Mouse (Mus musculus) ES-CJ7 (cell line): ENCODE results near the gene Tex50.
A peak's percentile ranks its signal among the peaks of the same experiment; 100 is the strongest.
"Not testable (repeated sequence)": the region's sequence is repeated elsewhere in the genome, so short reads cannot be mapped to it uniquely, and the experiment has no call there.

ENCODE experiments used
- DNase-seq: peaks from one replicate; pipeline ENCODE4 v3.0.0; 2011; ENCODE audit warnings: low read depth, low spot score

Gene Tex50

GRCm38 (mm10) chr1:161159214-161159613 is at the start of gene Tex50:
Gene Tex50 (minus strand): TSS chr1:161159314.
- no peak for DNase-seq

GRCm38 (mm10) chr1:161199856-161200255 is 40.7 kb upstream of the Tex50 start:
- no peak for DNase-seq

- not testable (repeated sequence) for DNase-seq
Observed at GRCm38 (mm10) chr1:161196364-161196763, 37.2 kb upstream of the Tex50 start.

GRCm38 (mm10) chr1:161195541-161196351 is 36.6 kb upstream of the Tex50 start:
- peak; percentile 92 for DNase-seq

GRCm38 (mm10) chr1:161190253-161190910 is 31.3 kb upstream of the Tex50 start:
- DNase-seq, result no peak

- DNase-seq, result no peak
Observed at GRCm38 (mm10) chr1:161185431-161185830, 26.3 kb upstream of the Tex50 start.

- no peak for DNase-seq
Observed at GRCm38 (mm10) chr1:161183677-161184076, 24.6 kb upstream of the Tex50 start.

GRCm38 (mm10) chr1:161182386-161182785 is 23.3 kb upstream of the Tex50 start:
- DNase-seq, result no peak

GRCm38 (mm10) chr1:161180674-161181073 is 21.6 kb upstream of the Tex50 start:
- DNase-seq, result peak; percentile 92

- peak; percentile 91 for DNase-seq
Observed at GRCm38 (mm10) chr1:161170651-161171050, 11.5 kb upstream of the Tex50 start.

- peak; percentile 94 for DNase-seq
Observed at GRCm38 (mm10) chr1:161160266-161160665, 1.2 kb upstream of the Tex50 start.

GRCm38 (mm10) chr1:161156546-161156945 is 2.6 kb downstream of the Tex50 start:
- DNase-seq, result no peak

GRCm38 (mm10) chr1:161151098-161151497 is 8.0 kb downstream of the Tex50 start:
- DNase-seq, result peak; percentile 49

- no peak for DNase-seq
Observed at GRCm38 (mm10) chr1:161147888-161148287, 11.2 kb downstream of the Tex50 start.

- peak; percentile 76 for DNase-seq
Observed at GRCm38 (mm10) chr1:161145611-161146010, 13.5 kb downstream of the Tex50 start.

GRCm38 (mm10) chr1:161143216-161143615 is 15.9 kb downstream of the Tex50 start:
- no peak for DNase-seq

- DNase-seq, result peak; percentile 91
Observed at GRCm38 (mm10) chr1:161142531-161143159, 16.5 kb downstream of the Tex50 start, which contains the start of gene Ankrd45. Gene Ankrd45 (plus strand): TSS chr1:161142691.

GRCm38 (mm10) chr1:161140026-161140762 is 18.9 kb downstream of the Tex50 start:
- DNase-seq, result peak; percentile 79

- DNase-seq, result no peak
Observed at GRCm38 (mm10) chr1:161139496-161139895, 19.6 kb downstream of the Tex50 start.

GRCm38 (mm10) chr1:161130726-161131664 is 28.1 kb downstream of the Tex50 start, which contains the start of gene Klhl20:
Gene Klhl20 (minus strand): TSS chr1:161131511.
- DNase-seq, result peak; percentile 98
